Mouse (Mus musculus) kidney, postnatal 0 days (tissue): ENCODE results near the gene Mocs1. TPM values are rescaled to one million over a fixed set of nuclear protein-coding genes. Genes with fewer than 3 reads are reported as not detected.

Source experiments
- ATAC-seq: fragments of 200-750 bp; cut with Nextera tagmentation; replicated peaks from 2 replicates; pipeline ENCODE4 v1.8.0; 2017; ENCODE audit warnings: low read depth, moderate number of reproducible peaks, moderate TSS enrichment, moderate library complexity; ENCODE audit not compliant: low FRiP score
- DNase-seq: peaks from one replicate; pipeline ENCODE4 v3.0.0-alpha.2; 2016; ENCODE audit warnings: low spot score
- H3K27ac ChIP-seq: fragments of 300-500 bp; sonication (generic); 2 replicates; pipeline ENCODE4 v1.5.1; 2014; ENCODE audit warnings: mild to moderate bottlenecking
- H3K27me3 ChIP-seq: fragments of 300-500 bp; sonication (generic); 2 replicates; pipeline ENCODE4 v1.6.1; 2014; ENCODE audit warnings: low read length, mixed read lengths; ENCODE audit not compliant: insufficient read depth
- H3K36me3 ChIP-seq: fragments of 300-500 bp; sonication (generic); 2 replicates; pipeline ENCODE4 v1.6.1; 2014; ENCODE audit warnings: low read length, mixed read lengths; ENCODE audit not compliant: insufficient read depth
- H3K4me1 ChIP-seq: fragments of 300-500 bp; sonication (generic); replicated peaks from 2 replicates; pipeline ENCODE4 v1.6.1; 2014; ENCODE audit warnings: antibody characterized with exemption, low read length, mixed read lengths; ENCODE audit not compliant: insufficient read depth
- H3K4me2 ChIP-seq: fragments of 300-500 bp; sonication (generic); 2 replicates; pipeline ENCODE4 v1.6.1; 2014; ENCODE audit warnings: mild to moderate bottlenecking, low read length, moderate library complexity, mixed read lengths
- H3K4me3 ChIP-seq: fragments of 300-500 bp; sonication (generic); replicated peaks from 2 replicates; pipeline ENCODE4 v1.5.1; 2014; ENCODE audit warnings: low read depth, low read length
- H3K9ac ChIP-seq: fragments of 300-500 bp; sonication (generic); 2 replicates; pipeline ENCODE4 v1.6.1; 2014; ENCODE audit warnings: low read depth, low read length
- H3K9me3 ChIP-seq: fragments of 300-500 bp; sonication (generic); replicated peaks from 2 replicates; pipeline ENCODE4 v1.6.1; 2016; ENCODE audit warnings: low read length, inconsistent platforms, mixed read lengths
- CTCF ChIP-seq: IDR thresholded peaks from 2 replicates; pipeline ENCODE4 v1.5.1; 2016; ENCODE audit warnings: antibody characterized with exemption, low read depth, mild to moderate bottlenecking, moderate library complexity
- WGBS: fragments of 180-500 bp; shearing (Covaris S2); extraction: QIAGEN DNeasy Blood & Tissue Kit; methylation state at CpG from one replicate; pipeline ENCODE4 v1.1.7; 2014; 5-methylcytosine and 5-hydroxymethylcytosine counted together
- polyA plus RNA-seq: library from polyadenylated mRNA; unstranded; fragments of >200 nt; fragmentation: Nextera tagmentation; extraction: Ambion mirVana; gene quantifications from 2 replicates; pipeline ENCODE4 v1.2.1, GENCODE M21; 2015

Gene Mocs1
- polyA plus RNA-seq, 1 experiment from 2014 or later = 5.7 TPM

DNA sequence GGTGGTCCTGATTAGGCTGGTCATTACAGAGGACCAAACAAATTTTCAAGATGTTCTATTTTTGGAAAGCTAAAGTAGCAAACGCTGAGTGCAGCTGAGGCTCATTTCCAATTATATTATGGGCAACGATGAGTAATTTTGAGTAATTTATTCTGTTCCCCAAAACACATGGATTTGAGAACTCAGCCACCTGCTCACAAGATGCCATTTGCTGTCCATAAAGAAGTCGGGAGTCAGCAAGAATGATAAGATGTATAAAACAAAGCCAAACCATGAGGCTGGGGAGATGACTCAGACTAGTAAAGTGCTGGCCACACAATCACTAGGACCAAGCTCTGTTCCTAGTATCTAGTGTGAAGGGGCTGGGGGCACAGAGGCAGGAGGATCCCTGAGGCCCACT, 56.3 kb downstream of the Mocs1 start:
- no peak overlapping the region for H3K4me2 ChIP-seq
- no peak overlapping the region for H3K4me3 ChIP-seq
- WGBS = 80% methylated on average over 3 of the region's 3 CpGs
- DNase-seq (no peak), ATAC-seq (no peak)
- H3K36me3 ChIP-seq = no peaks in the 10 kb centered on the region
- no peak for TF ChIP-seq CTCF
- no peak overlapping the region for H3K27ac ChIP-seq
- no peaks in the 10 kb centered on the region for H3K27me3 ChIP-seq
- peaks cover 6% of the 10 kb centered on the region; the same call in 1 of the 2 replicates for H3K4me1 ChIP-seq
- no peaks in the 10 kb centered on the region for H3K9me3 ChIP-seq
- H3K9ac ChIP-seq = no peak overlapping the region

DNA sequence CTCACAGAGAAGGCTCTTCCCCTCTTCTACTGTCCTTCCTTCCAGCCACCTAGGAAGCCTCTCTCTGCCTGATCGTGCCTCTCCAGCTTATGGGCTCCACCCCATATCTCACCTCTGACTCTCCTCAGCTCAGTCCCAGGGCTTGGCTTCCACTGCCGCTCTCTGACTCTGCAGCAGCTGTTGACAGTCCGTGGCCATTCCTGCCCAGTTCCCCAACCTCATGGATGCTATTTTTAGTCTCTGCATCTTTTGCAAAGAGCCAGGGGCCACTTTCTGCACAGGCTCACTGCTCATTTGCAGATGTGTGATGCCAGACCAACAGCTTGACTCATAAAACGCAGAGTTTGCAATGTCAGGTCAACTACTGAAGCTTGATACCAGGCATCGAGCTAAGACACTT, 60.9 kb downstream of the Mocs1 start:
- no peak for DNase-seq
- Histone ChIP-seq H3K9me3 (no peaks in the 10 kb centered on the region), H3K4me1 (no peaks in the 10 kb centered on the region), H3K27ac (no peak overlapping the region), H3K9ac (no peak overlapping the region), H3K36me3 (0 out of 2 replicates have a peak, but pooled peaks cover under 1% of the 10 kb centered on the region), H3K27me3 (no peaks in the 10 kb centered on the region), H3K4me3 (no peak overlapping the region), H3K4me2 (no peak overlapping the region)
- 54% methylated on average over 5 of the region's 5 CpGs for WGBS
- ATAC-seq = no peak
- TF ChIP-seq CTCF = no peak

DNA sequence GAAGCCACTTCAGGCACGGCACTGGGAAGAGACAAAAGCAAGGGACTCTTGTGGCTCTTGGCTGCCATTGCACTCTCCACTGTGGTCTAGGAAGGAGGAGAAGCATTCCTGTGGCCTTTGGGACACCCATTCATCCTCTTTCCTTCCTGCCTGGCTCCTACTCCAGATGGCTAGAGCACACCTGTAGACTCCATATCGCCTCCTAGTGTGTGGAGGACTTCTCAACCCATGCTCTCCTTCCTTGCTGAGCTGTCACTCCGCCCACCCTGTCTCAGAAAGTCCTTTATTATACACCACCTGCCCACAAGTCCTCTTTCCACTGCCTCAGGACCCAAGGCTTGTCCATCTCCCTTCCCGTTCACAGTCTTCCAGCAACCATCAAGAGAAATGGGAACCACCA, 65.1 kb downstream of the Mocs1 start:
- no peaks in the 10 kb centered on the region for H3K4me1 ChIP-seq
- H3K9me3 ChIP-seq = no peaks in the 10 kb centered on the region
- no peak overlapping the region for H3K4me3 ChIP-seq
- H3K36me3 ChIP-seq = 0 out of 2 replicates have a peak, but pooled peaks cover 2% of the 10 kb centered on the region
- H3K9ac ChIP-seq = no peak overlapping the region
- ATAC-seq (no peak), DNase-seq (no peak)
- H3K27me3 ChIP-seq = no peaks in the 10 kb centered on the region
- H3K27ac ChIP-seq = no peak overlapping the region
- 95% methylated on average over 4 of the region's 4 CpGs for WGBS
- no peak for TF ChIP-seq CTCF
- H3K4me2 ChIP-seq = no peak overlapping the region

DNA sequence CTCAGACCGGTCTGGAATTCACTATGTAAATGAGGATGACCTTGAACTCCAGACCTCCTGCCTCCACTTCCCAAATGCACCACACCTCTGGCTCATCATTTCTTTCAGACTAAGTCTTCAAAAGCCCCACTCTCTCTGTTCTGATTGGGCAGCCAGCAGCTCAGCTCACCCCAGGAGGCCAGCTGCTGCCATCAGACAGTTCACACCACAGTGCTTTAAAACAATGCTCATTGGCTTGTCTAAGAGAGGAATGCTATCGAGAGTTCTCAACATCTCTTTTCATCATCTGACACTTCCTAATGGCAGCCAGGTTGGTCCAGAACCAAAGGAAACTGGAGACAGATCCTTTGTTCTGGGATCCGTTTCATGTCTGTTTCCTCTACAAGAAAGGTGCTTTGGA, 70.0 kb downstream of the Mocs1 start:
- no peak overlapping the region for H3K4me3 ChIP-seq
- H3K9ac ChIP-seq = no peak overlapping the region
- DNase-seq (no peak), ATAC-seq (no peak)
- no peaks in the 10 kb centered on the region for H3K9me3 ChIP-seq
- no peaks in the 10 kb centered on the region for H3K4me1 ChIP-seq
- H3K4me2 ChIP-seq = no peak overlapping the region
- no peaks in the 10 kb centered on the region for H3K27me3 ChIP-seq
- H3K36me3 ChIP-seq = 0 out of 2 replicates have a peak, but pooled peaks cover 2% of the 10 kb centered on the region
- no peak for TF ChIP-seq CTCF
- 65% methylated on average over 3 of the region's 3 CpGs for WGBS
- H3K27ac ChIP-seq = no peak overlapping the region

DNA sequence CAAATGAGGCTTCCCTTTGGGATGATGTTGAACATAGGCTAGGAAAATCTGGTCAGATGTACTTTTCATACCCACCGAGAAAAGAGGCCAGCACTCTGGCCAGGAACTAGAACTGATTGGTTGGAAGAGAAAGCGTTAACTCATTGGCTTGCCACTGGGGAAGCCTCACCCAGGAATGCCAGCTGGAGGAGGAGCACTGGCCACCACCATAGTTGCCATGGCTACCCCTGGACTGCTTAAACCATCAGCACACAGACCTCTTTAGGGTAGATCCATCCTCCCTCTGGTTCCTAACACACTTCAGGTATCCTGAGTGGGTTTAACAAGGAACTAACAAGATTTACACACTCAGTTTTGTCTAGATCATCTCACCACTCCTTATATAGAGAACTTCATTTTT, 71.5 kb downstream of the Mocs1 start:
- DNase-seq (no peak), ATAC-seq (no peak)
- no peak overlapping the region for H3K9ac ChIP-seq
- H3K4me1 ChIP-seq = no peaks in the 10 kb centered on the region
- H3K4me2 ChIP-seq = no peak overlapping the region
- WGBS = 93% methylated on average over 2 of the region's 2 CpGs
- no peaks in the 10 kb centered on the region for H3K27me3 ChIP-seq
- no peaks in the 10 kb centered on the region for H3K36me3 ChIP-seq
- H3K9me3 ChIP-seq = no peaks in the 10 kb centered on the region
- no peak overlapping the region for H3K27ac ChIP-seq
- TF ChIP-seq CTCF = no peak
- H3K4me3 ChIP-seq = no peak overlapping the region

DNA sequence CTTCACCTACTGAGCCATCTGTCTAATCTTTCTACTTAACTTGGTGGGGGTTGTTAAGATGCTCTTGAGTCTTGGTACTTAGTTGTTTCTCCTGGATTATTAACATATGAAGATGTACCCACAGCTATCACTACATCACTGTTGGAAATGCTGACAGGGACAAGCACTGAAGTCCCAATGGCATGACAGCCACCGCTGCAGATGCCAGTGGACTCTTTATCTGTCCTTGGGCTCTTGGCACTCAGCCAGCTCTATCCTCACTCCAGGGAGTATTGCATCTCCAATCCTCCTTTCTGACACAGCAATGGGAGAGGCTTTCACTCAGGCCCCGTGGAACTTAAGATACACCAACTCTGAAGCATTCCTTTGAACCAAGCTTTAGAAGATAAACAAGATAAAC, 72.1 kb downstream of the Mocs1 start:
- Histone ChIP-seq H3K36me3 (no peaks in the 10 kb centered on the region), H3K4me2 (no peak overlapping the region), H3K9me3 (no peaks in the 10 kb centered on the region), H3K27me3 (no peaks in the 10 kb centered on the region), H3K27ac (no peak overlapping the region), H3K4me1 (no peaks in the 10 kb centered on the region), H3K4me3 (no peak overlapping the region), H3K9ac (no peak overlapping the region)
- 49% methylated on average over 2 of the region's 2 CpGs for WGBS
- no peak for TF ChIP-seq CTCF
- DNase-seq = no peak
- ATAC-seq = no peak

DNA sequence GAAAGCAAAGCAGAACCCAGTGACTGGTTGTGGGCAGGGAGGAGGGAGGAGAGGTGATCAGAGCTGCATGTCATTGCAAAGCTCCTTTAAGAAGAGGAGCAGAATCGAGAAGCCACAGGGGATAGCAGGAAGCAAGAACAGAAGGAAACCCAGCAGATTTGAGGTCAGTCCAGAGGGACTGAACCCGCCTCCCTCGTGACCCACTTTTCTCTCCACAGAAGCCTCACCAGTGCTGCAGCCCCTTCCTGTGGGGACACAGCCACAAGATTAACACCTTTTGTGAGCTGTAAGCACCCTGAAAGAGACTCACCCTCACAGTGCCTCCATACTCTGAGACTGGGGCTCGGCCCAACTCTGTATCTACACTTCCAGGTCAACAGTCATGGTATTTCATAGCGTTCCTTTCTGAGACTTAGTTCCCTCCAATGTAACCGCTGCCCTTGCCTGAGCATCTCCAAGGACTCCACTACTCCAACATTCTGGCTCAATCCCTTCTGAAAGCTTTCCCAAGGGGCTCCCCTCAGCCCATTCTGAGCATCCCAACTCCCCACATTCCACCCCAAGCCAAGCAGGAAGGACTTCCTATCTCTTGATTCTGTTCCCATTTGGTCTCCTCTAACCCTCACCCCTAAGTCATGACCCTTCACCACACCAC, 75.2 kb downstream of the Mocs1 start:
- Histone ChIP-seq H3K9me3 (no peaks in the 10 kb centered on the region), H3K4me1 (no peaks in the 10 kb centered on the region), H3K9ac (no peak overlapping the region), H3K4me3 (no peak overlapping the region), H3K27ac (no peak overlapping the region), H3K36me3 (no peaks in the 10 kb centered on the region), H3K27me3 (no peaks in the 10 kb centered on the region), H3K4me2 (no peak overlapping the region)
- no peak for TF ChIP-seq CTCF
- no peak for DNase-seq
- no peak for ATAC-seq
- WGBS = 79% methylated on average over 6 of the region's 6 CpGs

Other genes with a start within 250 kb of the Mocs1 start
- 4.7 and 4.8 TPM in 2 replicates for gene Daam2, start 136.0 kb downstream of the Mocs1 start, polyA plus RNA-seq
- 0.73 and 1.3 TPM in 2 replicates for gene Kif6, start 186.8 kb downstream of the Mocs1 start, polyA plus RNA-seq